Mouse (Mus musculus) hindbrain, embryonic 13.5 days (tissue): Measurements from ENCODE around the gene Fam92b. TPM values are rescaled to one million over a fixed set of nuclear protein-coding genes. Genes with fewer than 3 reads are reported as not detected.

Experiments
- ATAC-seq: fragments of 200-750 bp; cut with Nextera tagmentation; 2 replicates; pipeline ENCODE4 v1.8.0; 2017; ENCODE audit warnings: moderate TSS enrichment; ENCODE audit not compliant: low FRiP score
- H3K27ac ChIP-seq: fragments of 300-500 bp; sonication (generic); 2 replicates; pipeline ENCODE4 v1.5.1; 2015; ENCODE audit warnings: inconsistent platforms, mild to moderate bottlenecking, moderate library complexity
- H3K27me3 ChIP-seq: fragments of 300-500 bp; sonication (generic); 2 replicates; pipeline ENCODE4 v1.6.1; 2015; ENCODE audit warnings: mild to moderate bottlenecking, inconsistent platforms
- H3K36me3 ChIP-seq: fragments of 300-500 bp; sonication (generic); 2 replicates; pipeline ENCODE4 v1.6.1; 2015; ENCODE audit warnings: mild to moderate bottlenecking, inconsistent platforms
- H3K4me1 ChIP-seq: fragments of 300-500 bp; sonication (generic); replicated peaks from 2 replicates; pipeline ENCODE4 v1.6.1; 2015; ENCODE audit warnings: inconsistent platforms
- H3K4me2 ChIP-seq: fragments of 300-500 bp; sonication (generic); 2 replicates; pipeline ENCODE4 v1.6.1; 2015; ENCODE audit warnings: inconsistent platforms, mild to moderate bottlenecking, moderate library complexity
- H3K4me3 ChIP-seq: fragments of 300-500 bp; sonication (generic); 2 replicates; pipeline ENCODE4 v1.5.1; 2015; ENCODE audit warnings: mild to moderate bottlenecking, inconsistent platforms
- H3K9ac ChIP-seq: fragments of 300-500 bp; sonication (generic); 2 replicates; pipeline ENCODE4 v1.6.1; 2015; ENCODE audit warnings: mild to moderate bottlenecking, inconsistent platforms
- H3K9me3 ChIP-seq: fragments of 300-500 bp; sonication (generic); 2 replicates; pipeline ENCODE4 v1.6.1; 2016; ENCODE audit warnings: inconsistent platforms
- WGBS: fragments of 180-500 bp; shearing (Covaris S2); methylation state at CpG from one replicate; pipeline ENCODE4 v1.1.7; 2015; 5-methylcytosine and 5-hydroxymethylcytosine counted together
- polyA plus RNA-seq: library from polyadenylated mRNA; unstranded; fragments of >200 nt; fragmentation: Nextera tagmentation; extraction: Ambion mirVana; gene quantifications from 2 replicates; pipeline ENCODE4 v1.2.1, GENCODE M21; 2015

The Fam92b gene
- polyA plus RNA-seq, 1 experiment from 2014 or later: 2.6 TPM

DNA sequence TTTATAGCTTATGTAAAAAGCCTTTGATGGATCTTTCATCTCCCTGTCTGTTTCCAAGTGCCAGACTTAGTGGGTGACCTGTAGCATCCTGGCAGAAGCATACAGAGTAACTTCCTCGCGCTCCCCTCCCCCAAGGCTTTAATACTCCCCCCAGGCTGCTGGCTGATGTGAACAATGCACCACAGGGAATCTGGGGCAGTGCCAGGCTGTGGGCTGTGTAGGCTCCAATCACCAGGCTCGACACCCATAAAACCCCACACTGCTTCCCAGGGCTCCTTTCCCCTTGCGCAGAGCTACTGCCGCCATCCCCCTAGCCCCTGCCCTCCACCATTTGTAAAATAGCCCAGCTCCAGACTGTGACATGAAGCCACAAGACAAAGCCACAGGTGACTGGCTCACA, 9.4 kb downstream of the Fam92b start:
- peaks cover 14% of the 10 kb centered on the region for H3K4me1 ChIP-seq
- H3K9ac ChIP-seq: peak overlapping the region; percentile 46; the same call in 1 of the 2 replicates
- ATAC-seq: no peak
- no peaks in the 10 kb centered on the region for H3K9me3 ChIP-seq
- H3K4me2 ChIP-seq: no peak overlapping the region; the same call in 1 of the 2 replicates
- 28% methylated on average over 5 of the region's 5 CpGs for WGBS
- peaks cover 12% of the 10 kb centered on the region for H3K27me3 ChIP-seq
- no peak overlapping the region for H3K4me3 ChIP-seq
- no peak overlapping the region for H3K27ac ChIP-seq
- no peaks in the 10 kb centered on the region for H3K36me3 ChIP-seq

GRCm38 (mm10) chr8:120167136-120167535, 10.1 kb downstream of the Fam92b start:
- Histone ChIP-seq H3K36me3 (0 out of 2 replicates have a peak, but pooled peaks cover 4% of the 10 kb centered on the region), H3K27ac (no peak overlapping the region), H3K9me3 (no peaks in the 10 kb centered on the region), H3K9ac (no peak overlapping the region), H3K27me3 (peaks cover 11% of the 10 kb centered on the region; the same call in 1 of the 2 replicates), H3K4me1 (peaks cover 18% of the 10 kb centered on the region), H3K4me3 (no peak overlapping the region), H3K4me2 (no peak overlapping the region)
- 94% methylated on average over 8 of the region's 8 CpGs for WGBS
- ATAC-seq: no peak

DNA sequence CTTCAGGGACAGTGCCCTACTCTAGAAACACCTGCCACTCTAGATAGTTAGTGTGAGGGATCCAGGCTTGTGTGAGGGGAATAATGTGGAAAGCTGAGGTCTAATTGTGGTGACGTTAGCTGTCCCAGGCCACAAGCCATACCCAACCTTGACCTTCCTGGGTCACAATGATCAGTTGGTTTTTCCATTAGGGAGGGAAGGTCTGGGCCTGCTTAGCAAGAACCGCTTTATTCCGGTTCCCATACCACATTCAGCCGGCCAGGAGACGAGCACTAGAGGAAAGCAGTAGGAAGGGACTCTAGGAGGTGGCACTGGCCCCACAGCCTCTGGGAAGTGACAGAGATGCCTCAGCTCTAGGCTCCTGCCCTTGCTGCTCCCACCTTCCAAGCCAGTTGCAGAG, 13.2 kb downstream of the Fam92b start:
- WGBS: 87% methylated on average over 5 of the region's 5 CpGs
- Histone ChIP-seq H3K4me1 (peaks cover 38% of the 10 kb centered on the region), H3K36me3 (peaks cover 17% of the 10 kb centered on the region), H3K4me3 (no peak overlapping the region), H3K27ac (no peak overlapping the region), H3K9ac (no peak overlapping the region), H3K9me3 (no peaks in the 10 kb centered on the region), H3K27me3 (peaks cover 5% of the 10 kb centered on the region; the same call in 1 of the 2 replicates), H3K4me2 (no peak overlapping the region)
- no peak for ATAC-seq

DNA sequence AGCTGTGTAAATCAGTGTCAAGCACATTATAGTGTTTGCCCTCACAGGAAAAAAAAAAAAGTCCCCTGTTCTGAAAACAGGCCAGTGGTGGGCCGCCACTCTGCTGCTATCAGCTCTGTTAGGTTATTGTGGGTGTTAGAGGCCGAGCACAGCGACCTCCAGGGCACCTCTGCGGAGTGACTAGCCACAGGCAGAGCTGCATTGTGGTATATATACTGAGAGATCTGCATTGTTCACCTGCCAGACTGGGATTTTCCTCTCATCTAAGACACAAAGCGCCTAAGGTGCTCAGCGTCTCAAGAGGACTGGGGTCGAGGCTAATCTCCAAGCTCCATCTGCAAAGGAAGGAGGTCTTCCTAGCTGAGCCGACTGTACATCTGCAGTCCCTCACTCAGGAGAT, 13.9 kb downstream of the Fam92b start:
- Histone ChIP-seq H3K36me3 (peaks cover 17% of the 10 kb centered on the region), H3K4me2 (no peak overlapping the region), H3K27me3 (no peaks in the 10 kb centered on the region), H3K4me3 (no peak overlapping the region), H3K9me3 (no peaks in the 10 kb centered on the region), H3K9ac (no peak overlapping the region), H3K4me1 (peaks cover 34% of the 10 kb centered on the region), H3K27ac (no peak overlapping the region)
- 77% methylated on average over 8 of the region's 8 CpGs for WGBS
- ATAC-seq: no peak

DNA sequence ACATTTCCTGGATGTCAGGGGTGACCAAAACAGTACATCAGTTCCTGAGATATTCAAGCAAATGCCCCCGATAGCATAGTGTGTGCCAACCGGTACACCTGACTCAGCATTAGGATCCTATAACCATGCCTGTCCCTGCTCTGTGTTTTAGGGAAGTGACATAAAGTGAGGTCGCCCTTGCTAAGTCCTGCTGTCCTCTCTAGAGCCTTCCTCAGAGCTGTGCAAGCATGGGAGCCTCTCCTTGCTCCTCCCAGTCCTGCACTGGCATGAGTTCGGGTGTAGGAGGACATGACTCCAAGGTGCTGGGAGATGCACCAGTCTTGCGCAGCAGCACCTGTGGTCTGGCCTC, 14.9 kb downstream of the Fam92b start:
- H3K9me3 ChIP-seq: no peaks in the 10 kb centered on the region
- no peak overlapping the region for H3K27ac ChIP-seq
- H3K27me3 ChIP-seq: no peaks in the 10 kb centered on the region
- H3K9ac ChIP-seq: 0 out of 2 replicates have a peak overlapping the region, but pooled peaks have one; percentile 15
- no peak for ATAC-seq
- H3K4me3 ChIP-seq: no peak overlapping the region
- peaks cover 24% of the 10 kb centered on the region for H3K4me1 ChIP-seq
- WGBS: 84% methylated on average over 5 of the region's 5 CpGs
- H3K4me2 ChIP-seq: no peak overlapping the region
- H3K36me3 ChIP-seq: peaks cover 19% of the 10 kb centered on the region

GRCm38 (mm10) chr8:120161658-120162403, 15.4 kb downstream of the Fam92b start:
- H3K4me3 ChIP-seq: no peak overlapping the region
- H3K36me3 ChIP-seq: peaks cover 21% of the 10 kb centered on the region
- WGBS: 71% methylated on average over 16 of the region's 16 CpGs
- no peaks in the 10 kb centered on the region for H3K27me3 ChIP-seq
- H3K9ac ChIP-seq: 0 out of 2 replicates have a peak overlapping the region, but pooled peaks have one; percentile 39
- no peak overlapping the region for H3K4me2 ChIP-seq
- ATAC-seq: no peak
- no peaks in the 10 kb centered on the region for H3K9me3 ChIP-seq
- H3K27ac ChIP-seq: no peak overlapping the region
- peaks cover 23% of the 10 kb centered on the region for H3K4me1 ChIP-seq

DNA sequence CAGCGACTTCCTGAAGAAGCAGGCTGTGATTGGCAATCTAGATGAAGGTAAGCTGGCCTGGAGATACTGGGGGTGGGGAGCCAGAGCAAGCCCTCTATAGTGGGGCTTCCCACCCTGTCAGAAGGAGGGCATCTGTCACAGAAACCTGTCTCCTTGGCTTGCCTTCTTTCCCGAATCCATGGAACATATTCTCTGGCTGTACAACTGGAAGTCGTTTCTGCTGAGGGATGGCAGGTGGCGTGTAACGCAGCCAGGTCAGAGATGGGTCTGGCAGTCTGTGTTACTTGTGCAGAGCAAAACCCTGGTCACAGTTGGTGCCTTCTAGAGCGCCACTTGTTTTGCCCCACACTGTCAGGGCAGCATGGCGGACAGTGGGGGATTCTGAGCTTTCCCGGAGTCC, 16.9 kb downstream of the Fam92b start:
- 0 out of 2 replicates have a peak overlapping the region, but pooled peaks have one; percentile 39 for H3K9ac ChIP-seq
- peaks cover 32% of the 10 kb centered on the region for H3K36me3 ChIP-seq
- peaks cover 23% of the 10 kb centered on the region for H3K4me1 ChIP-seq
- H3K4me2 ChIP-seq: no peak overlapping the region
- H3K4me3 ChIP-seq: no peak overlapping the region
- 0 out of 2 replicates have a peak overlapping the region, but pooled peaks have one; percentile 23 for H3K27ac ChIP-seq
- WGBS: 79% methylated on average over 8 of the region's 8 CpGs
- ATAC-seq: no peak
- no peaks in the 10 kb centered on the region for H3K9me3 ChIP-seq
- H3K27me3 ChIP-seq: no peaks in the 10 kb centered on the region

GRCm38 (mm10) chr8:120152636-120153035, 24.6 kb downstream of the Fam92b start:
- Histone ChIP-seq H3K9me3 (no peaks in the 10 kb centered on the region), H3K4me2 (no peak overlapping the region), H3K27ac (no peak overlapping the region), H3K36me3 (peaks cover 50% of the 10 kb centered on the region), H3K9ac (no peak overlapping the region), H3K4me3 (no peak overlapping the region), H3K4me1 (peaks cover 14% of the 10 kb centered on the region), H3K27me3 (no peaks in the 10 kb centered on the region)
- 64% methylated on average over 7 of the region's 7 CpGs for WGBS
- ATAC-seq: no peak

DNA sequence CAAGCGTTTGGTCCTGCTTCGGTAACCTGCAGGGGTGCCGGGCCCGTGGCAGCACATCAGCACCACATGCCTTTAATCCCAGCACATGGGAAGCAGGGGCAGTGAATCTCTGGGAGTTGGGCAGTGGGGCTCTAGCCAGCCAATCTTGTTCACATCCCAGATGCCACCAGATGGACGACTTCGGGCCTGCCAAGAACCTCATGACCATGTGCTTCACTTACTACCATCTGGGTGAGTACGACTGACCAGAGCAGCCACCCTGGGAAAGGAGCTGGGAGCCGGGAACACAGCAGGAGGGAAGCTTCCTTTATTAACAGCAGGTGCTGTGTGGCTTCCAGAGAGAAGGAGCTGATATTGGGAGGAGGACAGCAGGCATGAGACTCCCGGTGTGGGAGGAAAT, 26.1 kb downstream of the Fam92b start:
- Histone ChIP-seq H3K9ac (no peak overlapping the region), H3K27me3 (no peaks in the 10 kb centered on the region), H3K4me2 (no peak overlapping the region), H3K36me3 (peaks cover 48% of the 10 kb centered on the region), H3K4me1 (peaks cover 14% of the 10 kb centered on the region), H3K27ac (no peak overlapping the region), H3K4me3 (no peak overlapping the region), H3K9me3 (no peaks in the 10 kb centered on the region)
- WGBS: 65% methylated on average over 9 of the region's 9 CpGs
- ATAC-seq: no peak

- H3K4me2 ChIP-seq: no peak overlapping the region
- no peak for ATAC-seq
- H3K4me3 ChIP-seq: no peak overlapping the region
- WGBS: 71% methylated on average over 12 of the region's 12 CpGs
- H3K27ac ChIP-seq: no peak overlapping the region
- peaks cover 16% of the 10 kb centered on the region for H3K4me1 ChIP-seq
- H3K9ac ChIP-seq: no peak overlapping the region
- H3K36me3 ChIP-seq: peaks cover 49% of the 10 kb centered on the region
- H3K27me3 ChIP-seq: no peaks in the 10 kb centered on the region
- no peaks in the 10 kb centered on the region for H3K9me3 ChIP-seq
These were observed 27.2 kb downstream of the Fam92b start for GRCm38 (mm10) chr8:120150028-120150427.

GRCm38 (mm10) chr8:120146051-120146450, 31.2 kb downstream of the Fam92b start:
- 86% methylated on average over 1 of the region's 1 CpGs for WGBS
- no peak overlapping the region for H3K4me2 ChIP-seq
- no peaks in the 10 kb centered on the region for H3K27me3 ChIP-seq
- peaks cover 18% of the 10 kb centered on the region for H3K4me1 ChIP-seq
- no peak overlapping the region for H3K27ac ChIP-seq
- no peak overlapping the region for H3K9ac ChIP-seq
- no peak overlapping the region for H3K4me3 ChIP-seq
- peaks cover 18% of the 10 kb centered on the region for H3K36me3 ChIP-seq
- no peak for ATAC-seq
- H3K9me3 ChIP-seq: no peaks in the 10 kb centered on the region

GRCm38 (mm10) chr8:120144652-120145301, 32.5 kb downstream of the Fam92b start:
- no peak overlapping the region for H3K4me3 ChIP-seq
- peaks cover 14% of the 10 kb centered on the region; the same call in 1 of the 2 replicates for H3K36me3 ChIP-seq
- H3K27me3 ChIP-seq: no peaks in the 10 kb centered on the region
- ATAC-seq: peak; percentile 46; the same call in 1 of the 2 replicates
- H3K9ac ChIP-seq: peak overlapping the region; percentile 40; the same call in 1 of the 2 replicates
- no peak overlapping the region for H3K4me2 ChIP-seq
- no peaks in the 10 kb centered on the region for H3K9me3 ChIP-seq
- WGBS: 54% methylated on average over 12 of the region's 12 CpGs
- peak overlapping the region; percentile 81 for H3K27ac ChIP-seq
- peaks cover 18% of the 10 kb centered on the region for H3K4me1 ChIP-seq
